Mouse (Mus musculus): Measurements from ENCODE around the gene Zfp87. TPM values are rescaled to one million over a fixed set of nuclear protein-coding genes. Genes with fewer than 3 reads are reported as not detected.

The Zfp87 gene
- polyA plus RNA-seq, 1 experiment from 2014 or later: 32.2 TPM

GRCm38 (mm10) chr13:67483625-67484423 is 42.2 kb downstream of the Zfp87 start, which contains the start of gene Zfp874b:
Gene Zfp874b, minus strand, starts transcription at chr13:67484258.
- 5% methylated on average over 20 of the region's 20 CpGs for WGBS
- ATAC-seq (ENCODE audit: low FRiP score, low read depth): peak; percentile 97
- peak within 1 kb of the TSS; percentile 65 for H3K9ac ChIP-seq

GRCm38 (mm10) chr13:67481528-67481927 is 44.4 kb downstream of the Zfp87 start:
- Histone ChIP-seq H3K4me2 (no peak overlapping the region), H3K27me3 (no peaks in the 10 kb centered on the region), H3K36me3 (peaks cover 7% of the 10 kb centered on the region; the same call in 1 of the 2 replicates), H3K4me1 (replicated peaks) (peaks cover 9% of the 10 kb centered on the region), H3K27ac (replicated peaks) (no peak overlapping the region), H3K9me3 (no peaks in the 10 kb centered on the region), H3K9ac (no peak overlapping the region), H3K4me3 (no peak overlapping the region)
- no peak for ATAC-seq (ENCODE audit: low FRiP score, low read depth)
- WGBS: 74% methylated on average over 4 of the region's 4 CpGs

More at GRCm38 (mm10) chr13:67483625-67484423, 42.2 kb downstream of the Zfp87 start, which contains the start of gene Zfp874b:
- Histone ChIP-seq H3K36me3 (peaks cover 15% of the 10 kb centered on the region), H3K27me3 (no peaks in the 10 kb centered on the region), H3K4me1 (replicated peaks) (peaks cover 9% of the 10 kb centered on the region), H3K27ac (replicated peaks) (peak within 1 kb of the TSS; percentile 60), H3K9me3 (no peaks in the 10 kb centered on the region), H3K4me2 (peak within 1 kb of the TSS; percentile 79), H3K4me3 (peak within 1 kb of the TSS; percentile 69)

GRCm38 (mm10) chr13:67469274-67469673 is 56.7 kb downstream of the Zfp87 start:
- no peak for ATAC-seq (ENCODE audit: low FRiP score, low read depth)
- H3K9ac ChIP-seq: no peak overlapping the region
- H3K27me3 ChIP-seq: no peaks in the 10 kb centered on the region
- no peak overlapping the region for H3K4me2 ChIP-seq
- H3K9me3 ChIP-seq: no peaks in the 10 kb centered on the region
- H3K4me3 ChIP-seq: no peak overlapping the region
- H3K36me3 ChIP-seq: peaks cover 28% of the 10 kb centered on the region
- H3K4me1 ChIP-seq (replicated peaks): no peaks in the 10 kb centered on the region
- WGBS: 94% methylated on average over 3 of the region's 3 CpGs
- H3K27ac ChIP-seq (replicated peaks): no peak overlapping the region

Other genes with a start within 250 kb of the Zfp87 start
- gene Zfp458, start 247.7 kb downstream of the Zfp87 start, polyA plus RNA-seq (2015; fragmentation: Nextera tagmentation; extraction: Ambion mirVana): 4.7 and 6.0 TPM in 2 replicates
- 1.1 and 1.3 TPM in 2 replicates for gene Zfp457, start 219.7 kb downstream of the Zfp87 start, polyA plus RNA-seq (2015; fragmentation: Nextera tagmentation; extraction: Ambion mirVana)
- gene Zfp595, start 193.6 kb downstream of the Zfp87 start, polyA plus RNA-seq (2015; fragmentation: Nextera tagmentation; extraction: Ambion mirVana): 1.7 and 1.9 TPM in 2 replicates
- gene Gm28044, start 165.6 kb downstream of the Zfp87 start, polyA plus RNA-seq (2015; fragmentation: Nextera tagmentation; extraction: Ambion mirVana): 0.35 TPM in 1 of 2 replicates, not detected in the other
- gene Zfp953, start 165.6 kb downstream of the Zfp87 start, polyA plus RNA-seq (2015; fragmentation: Nextera tagmentation; extraction: Ambion mirVana): 0.42 and 0.58 TPM in 2 replicates
- 0.25 TPM in 1 of 2 replicates, not detected in the other for gene Gm28041, start 150.4 kb downstream of the Zfp87 start, polyA plus RNA-seq (2015; fragmentation: Nextera tagmentation; extraction: Ambion mirVana)
- gene Zfp456, start 150.4 kb downstream of the Zfp87 start, polyA plus RNA-seq (2015; fragmentation: Nextera tagmentation; extraction: Ambion mirVana): 0.60 and 1.1 TPM in 2 replicates
- 4.0 and 4.5 TPM in 2 replicates for gene Zfp429, start 126.4 kb downstream of the Zfp87 start, polyA plus RNA-seq (2015; fragmentation: Nextera tagmentation; extraction: Ambion mirVana)
- gene Zfp459, start 104.8 kb downstream of the Zfp87 start, polyA plus RNA-seq (2015; fragmentation: Nextera tagmentation; extraction: Ambion mirVana): 0.68 and 1.5 TPM in 2 replicates
- gene Zfp874a, start 74.6 kb downstream of the Zfp87 start, polyA plus RNA-seq (2015; fragmentation: Nextera tagmentation; extraction: Ambion mirVana): 6.6 and 7.3 TPM in 2 replicates
- 2.5 and 2.8 TPM in 2 replicates for gene Zfp874b, start 41.9 kb downstream of the Zfp87 start, polyA plus RNA-seq (2015; fragmentation: Nextera tagmentation; extraction: Ambion mirVana)
- 10.0 and 11.6 TPM in 2 replicates for gene Zfp58, start 25.6 kb downstream of the Zfp87 start, polyA plus RNA-seq (2015; fragmentation: Nextera tagmentation; extraction: Ambion mirVana)
- not detected in 2 replicates for gene Gm26965, start within 50 bp of the Zfp87 start, polyA plus RNA-seq (2015; fragmentation: Nextera tagmentation; extraction: Ambion mirVana)
- 13.1 and 13.4 TPM in 2 replicates for gene Zfp748, start 27.7 kb upstream of the Zfp87 start, polyA plus RNA-seq (2015; fragmentation: Nextera tagmentation; extraction: Ambion mirVana)
- gene Zfp729b, start 83.5 kb upstream of the Zfp87 start, polyA plus RNA-seq (2015; fragmentation: Nextera tagmentation; extraction: Ambion mirVana): 4.6 TPM in 2 replicates
- 0.16 and 0.31 TPM in 2 replicates for gene Gm49345, start 111.6 kb upstream of the Zfp87 start, polyA plus RNA-seq (2015; fragmentation: Nextera tagmentation; extraction: Ambion mirVana)
- gene Zfp729a, start 111.6 kb upstream of the Zfp87 start, polyA plus RNA-seq (2015; fragmentation: Nextera tagmentation; extraction: Ambion mirVana): 2.9 and 3.1 TPM in 2 replicates
- 13.6 and 15.9 TPM in 2 replicates for gene Zfp738, start 160.9 kb upstream of the Zfp87 start, polyA plus RNA-seq (2015; fragmentation: Nextera tagmentation; extraction: Ambion mirVana)
- 8.5 and 9.4 TPM in 2 replicates for gene Zfp65, start 203.0 kb upstream of the Zfp87 start, polyA plus RNA-seq (2015; fragmentation: Nextera tagmentation; extraction: Ambion mirVana)
- 6.3 and 7.4 TPM in 2 replicates for gene Zfp85, start 229.1 kb upstream of the Zfp87 start, polyA plus RNA-seq (2015; fragmentation: Nextera tagmentation; extraction: Ambion mirVana)

Data from hindbrain, embryonic 15.5 days (tissue).